Mouse (Mus musculus) cortical plate, adult 2 months (tissue): ENCODE measurements around the gene Tppp3.

Experiments
- CTCF ChIP-seq: fragments of 200-500 bp; IDR thresholded peaks from 2 replicates; pipeline ENCODE4 v1.5.1; 2011; ENCODE audit warnings: mild to moderate bottlenecking, control low read depth, low read length; ENCODE audit not compliant: insufficient read depth; ENCODE audit errors: extremely low read depth
- POLR2A ChIP-seq: fragments of 200-500 bp; IDR thresholded peaks from 2 replicates; pipeline ENCODE4 v1.6.1; 2011; ENCODE audit warnings: mild to moderate bottlenecking, low read length, control low read depth; ENCODE audit not compliant: insufficient read depth; ENCODE audit errors: extremely low read depth

DNA sequence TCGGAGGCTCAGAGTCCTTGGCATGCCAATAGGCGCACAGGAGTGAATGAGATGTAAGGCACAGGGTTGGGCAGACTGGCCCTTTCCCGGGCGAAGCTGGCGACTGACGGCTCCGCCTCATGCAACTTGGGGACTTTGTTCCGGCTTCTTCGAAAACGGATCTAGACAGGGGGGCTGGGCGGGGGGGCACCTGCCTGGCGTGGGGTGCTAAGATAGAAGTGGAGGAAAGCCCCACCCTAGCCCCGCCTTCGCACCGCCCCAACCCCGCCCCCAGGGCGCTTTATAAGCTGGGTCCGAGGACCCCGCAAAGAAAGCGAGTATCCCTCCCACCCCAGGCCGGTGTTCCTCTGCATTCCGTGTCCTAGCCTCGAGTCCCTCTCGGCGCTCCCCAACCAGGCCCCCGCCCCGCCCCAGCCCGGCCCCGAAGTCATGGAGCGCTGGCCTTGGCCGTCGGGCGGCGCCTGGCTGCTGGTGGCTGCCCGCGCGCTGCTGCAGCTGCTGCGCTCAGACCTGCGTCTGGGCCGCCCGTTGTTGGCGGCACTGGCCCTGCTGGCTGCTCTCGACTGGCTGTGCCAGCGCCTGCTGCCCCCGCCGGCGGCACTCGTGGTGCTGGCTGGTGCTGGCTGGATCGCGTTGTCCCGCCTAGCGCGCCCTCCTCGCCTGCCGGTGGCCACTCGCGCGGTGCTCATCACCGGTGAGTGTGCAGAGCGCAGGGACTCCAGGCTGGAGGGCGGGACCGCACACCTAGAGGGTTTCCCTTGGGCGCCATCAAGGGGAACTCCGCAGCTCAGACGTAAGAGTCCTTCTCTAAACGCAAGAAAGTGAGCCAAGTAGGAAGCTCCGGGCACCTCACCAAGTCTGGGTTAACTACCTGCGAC, 47.3 kb upstream of the Tppp3 start, which contains the start of gene Hsd11b2:
- no peak for TF ChIP-seq POLR2A
- no peak for TF ChIP-seq CTCF
